Mouse (Mus musculus) liver, postnatal 0 days (tissue): ENCODE measurements around the gene Grk6.

ENCODE experiments used
- CTCF ChIP-seq: sonication (generic); IDR thresholded peaks from 2 replicates; pipeline ENCODE4 v1.5.1; 2016; ENCODE audit warnings: antibody characterized with exemption, low read depth
- EP300 ChIP-seq: IDR thresholded peaks from 2 replicates; pipeline ENCODE4 v1.6.1; 2016; ENCODE audit warnings: antibody characterized with exemption, low read depth, mild to moderate bottlenecking

GRCm38 (mm10) chr13:55400039-55400346 is 44.9 kb upstream of the Grk6 start:
- TF ChIP-seq CTCF (no peak), EP300 (no peak)
